Mouse (Mus musculus) large intestine, adult 2 months (tissue): ENCODE measurements around the gene Tial1. TPM values are rescaled to one million over a fixed set of nuclear protein-coding genes. Genes with fewer than 3 reads are reported as not detected.

ENCODE experiments used
- polyA plus RNA-seq: library from polyadenylated mRNA; depleted of rRNA; stranded (reverse); fragments of >200 nt; gene quantifications from 2 replicates; pipeline ENCODE4 v1.2.3, GENCODE M21; 2012; rRNA removed

The Tial1 gene
- polyA plus RNA-seq, 1 experiment: 27.0 TPM

Other genes with a start within 250 kb of the Tial1 start
- 22.1 and 28.9 TPM in 2 replicates for gene Armc5, start 224.4 kb downstream of the Tial1 start, polyA plus RNA-seq
- gene 9130023H24Rik, start 223.7 kb downstream of the Tial1 start, polyA plus RNA-seq: 2.2 and 2.7 TPM in 2 replicates
- 53.7 and 57.1 TPM in 2 replicates for gene Tgfb1i1, start 214.9 kb downstream of the Tial1 start, polyA plus RNA-seq
- gene Slc5a2, start 196.1 kb downstream of the Tial1 start, polyA plus RNA-seq: not detected in 2 replicates
- 25.9 and 53.1 TPM in 2 replicates for gene BC017158, start 163.5 kb downstream of the Tial1 start, polyA plus RNA-seq
- 12.9 and 15.6 TPM in 2 replicates for gene Rgs10, start 43.0 kb downstream of the Tial1 start, polyA plus RNA-seq
- gene Bag3, start 61.9 kb upstream of the Tial1 start, polyA plus RNA-seq: 17.8 and 21.7 TPM in 2 replicates
- gene Inpp5f, start 149.6 kb upstream of the Tial1 start, polyA plus RNA-seq: 2.2 and 2.6 TPM in 2 replicates